Mouse (Mus musculus): ENCODE measurements at regions not wholly inside any gene's neighbourhood (a gene's known extent, or its start where the extent isn't known, plus 50 kb on each side); places are given as distances from the start of the nearest gene placed in this dataset.
A peak's percentile ranks its signal among the peaks of the same experiment; 100 is the strongest.

DNA sequence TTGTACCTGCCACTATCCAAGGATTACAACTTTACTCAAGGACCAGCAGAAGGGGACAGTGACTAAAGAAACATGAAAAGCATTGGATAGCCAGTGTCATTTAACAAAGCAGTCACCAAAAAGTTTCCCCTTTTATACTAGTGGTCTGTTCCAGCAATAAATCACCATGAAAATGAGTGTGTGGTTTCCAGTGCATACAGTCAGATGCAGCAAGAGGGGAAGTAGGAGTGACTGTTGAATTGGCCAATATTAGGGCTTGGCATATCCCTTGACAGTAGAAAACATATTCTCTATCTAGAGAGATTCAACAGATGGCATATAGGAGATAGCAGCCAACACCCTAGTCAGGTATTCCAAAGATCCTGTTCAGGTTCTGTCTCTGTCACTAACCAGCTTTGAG, 259.8 kb upstream of the H2al1a start:
- no peak overlapping the region for H3K9ac ChIP-seq (ENCODE audit: low read depth, low read length)
- TF ChIP-seq CTCF (IDR thresholded peaks at IDR 0.05; ENCODE audit: low read depth, low read length) = no peak
- TF ChIP-seq POLR2A (IDR thresholded peaks at IDR 0.05; ENCODE audit: extremely low read depth, insufficient read depth, low read length) = no peak
- no peaks in the 10 kb centered on the region for H3K79me2 ChIP-seq (ENCODE audit: control insufficient read depth, insufficient read depth, low read length)

DNA sequence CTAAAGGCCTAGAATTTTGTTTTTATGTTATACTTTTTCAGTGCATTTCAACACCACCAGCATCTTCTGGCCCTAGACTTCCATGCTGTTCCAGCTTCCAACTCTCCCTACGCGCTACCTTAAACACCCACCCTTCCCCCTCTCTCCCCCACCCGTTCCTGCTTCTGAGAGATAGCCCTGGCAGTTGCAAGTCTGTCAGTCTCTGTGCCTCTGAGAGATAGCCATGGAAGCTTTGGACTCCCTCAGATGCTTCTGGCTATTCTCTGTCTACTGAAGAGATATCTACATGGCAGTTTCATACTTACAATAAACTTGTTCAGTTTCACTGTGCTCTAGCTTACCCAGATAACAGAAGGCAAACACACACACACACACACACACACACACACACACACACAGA, 252.3 kb upstream of the H2al1a start:
- Histone ChIP-seq H3K27ac (replicated peaks; ENCODE audit: insufficient read depth, low read depth, low read length) (no peak overlapping the region), H3K9ac (ENCODE audit: low read depth, low read length) (no peak overlapping the region), H3K79me2 (ENCODE audit: control insufficient read depth, insufficient read depth, low read length) (no peaks in the 10 kb centered on the region), H3K4me3 (ENCODE audit: insufficient read depth, low read depth, low read length) (no peak overlapping the region), H3K36me3 (ENCODE audit: control insufficient read depth, insufficient read depth, low read length) (no peaks in the 10 kb centered on the region), H3K27me3 (ENCODE audit: control insufficient read depth, insufficient read depth, low read length) (no peaks in the 10 kb centered on the region), H3K4me1 (ENCODE audit: control insufficient read depth, insufficient read depth, low read length) (no peaks in the 10 kb centered on the region)
- no peak for TF ChIP-seq POLR2A (IDR thresholded peaks at IDR 0.05; ENCODE audit: extremely low read depth, insufficient read depth, low read length)
- no peak for TF ChIP-seq CTCF (IDR thresholded peaks at IDR 0.05; ENCODE audit: low read depth, low read length)
- 91% methylated on average over 3 of the region's 3 CpGs for WGBS
- no peak for DNase-seq (ENCODE audit: extremely low read depth, low read depth, low spot score)

More for the DNA sequence above, 259.8 kb upstream of the H2al1a start:
- no peak for DNase-seq (ENCODE audit: extremely low read depth, low read depth, low spot score)
- Histone ChIP-seq H3K27ac (replicated peaks; ENCODE audit: insufficient read depth, low read depth, low read length) (no peak overlapping the region), H3K4me3 (ENCODE audit: insufficient read depth, low read depth, low read length) (no peak overlapping the region), H3K27me3 (ENCODE audit: control insufficient read depth, insufficient read depth, low read length) (no peaks in the 10 kb centered on the region), H3K36me3 (ENCODE audit: control insufficient read depth, insufficient read depth, low read length) (no peaks in the 10 kb centered on the region), H3K4me1 (ENCODE audit: control insufficient read depth, insufficient read depth, low read length) (no peaks in the 10 kb centered on the region)

DNA sequence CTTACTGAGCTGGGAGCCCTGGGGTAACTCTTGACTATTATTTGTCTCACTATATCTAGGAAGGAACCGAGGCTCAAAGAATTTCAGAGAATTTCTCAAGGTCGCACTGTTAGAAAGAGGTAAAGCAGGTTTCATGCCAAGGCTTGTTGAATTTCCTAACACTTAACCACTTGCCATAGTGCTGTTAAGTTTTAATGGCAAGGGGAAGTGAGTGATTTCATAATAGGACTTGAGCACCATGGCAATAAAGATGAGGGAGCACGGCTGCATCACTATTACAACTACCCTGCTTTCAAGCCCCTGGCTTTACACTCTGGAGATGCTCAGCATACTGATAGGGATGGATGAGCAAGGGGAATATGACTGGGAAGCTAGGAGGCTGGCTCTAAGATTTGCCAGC, 216.9 kb upstream of the H2al1a start:
- no peak overlapping the region for H3K4me3 ChIP-seq (ENCODE audit: insufficient read depth, low read depth, low read length)
- H3K27me3 ChIP-seq (ENCODE audit: control insufficient read depth, insufficient read depth, low read length) = no peaks in the 10 kb centered on the region
- H3K27ac ChIP-seq (replicated peaks; ENCODE audit: insufficient read depth, low read depth, low read length) = no peak overlapping the region
- WGBS = 35% methylated on average over 3 of the region's 3 CpGs
- peaks cover 14% of the 10 kb centered on the region; the same call in 1 of the 2 replicates for H3K4me1 ChIP-seq (ENCODE audit: control insufficient read depth, insufficient read depth, low read length)
- no peak overlapping the region for H3K9ac ChIP-seq (ENCODE audit: low read depth, low read length)
- H3K79me2 ChIP-seq (ENCODE audit: control insufficient read depth, insufficient read depth, low read length) = no peaks in the 10 kb centered on the region
- DNase-seq (ENCODE audit: extremely low read depth, low read depth, low spot score) = peak; percentile 6
- no peak for TF ChIP-seq CTCF (IDR thresholded peaks at IDR 0.05; ENCODE audit: low read depth, low read length)
- no peak for TF ChIP-seq POLR2A (IDR thresholded peaks at IDR 0.05; ENCODE audit: extremely low read depth, insufficient read depth, low read length)
- no peaks in the 10 kb centered on the region for H3K36me3 ChIP-seq (ENCODE audit: control insufficient read depth, insufficient read depth, low read length)

DNA sequence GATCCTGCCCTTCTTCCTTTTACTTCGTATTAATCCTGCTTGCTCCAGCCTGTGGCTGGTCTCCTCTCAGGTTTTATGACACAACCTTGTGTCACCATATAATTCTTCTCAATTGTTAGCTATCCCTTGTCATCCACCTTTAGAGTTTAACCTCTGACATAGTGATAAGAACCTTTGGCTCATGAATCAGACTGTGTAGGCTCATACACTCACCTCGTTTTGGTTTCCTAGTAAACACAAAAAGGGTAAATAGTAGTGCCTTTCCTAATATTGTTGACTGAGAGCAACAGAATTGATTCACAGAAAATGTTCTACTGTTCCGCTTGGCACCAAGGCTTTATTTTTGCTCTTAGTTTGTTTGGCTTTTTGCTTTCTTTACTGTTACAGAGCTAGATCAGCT, 216.2 kb upstream of the H2al1a start:
- H3K27ac ChIP-seq (replicated peaks; ENCODE audit: insufficient read depth, low read depth, low read length) = no peak overlapping the region
- H3K4me1 ChIP-seq (ENCODE audit: control insufficient read depth, insufficient read depth, low read length) = peaks cover 14% of the 10 kb centered on the region; the same call in 1 of the 2 replicates
- DNase-seq (ENCODE audit: extremely low read depth, low read depth, low spot score) = peak; percentile 86
- H3K9ac ChIP-seq (ENCODE audit: low read depth, low read length) = no peak overlapping the region
- H3K36me3 ChIP-seq (ENCODE audit: control insufficient read depth, insufficient read depth, low read length) = no peaks in the 10 kb centered on the region
- WGBS = 17% methylated on average over 3 of the region's 3 CpGs
- H3K79me2 ChIP-seq (ENCODE audit: control insufficient read depth, insufficient read depth, low read length) = no peaks in the 10 kb centered on the region
- H3K27me3 ChIP-seq (ENCODE audit: control insufficient read depth, insufficient read depth, low read length) = no peaks in the 10 kb centered on the region
- H3K4me3 ChIP-seq (ENCODE audit: insufficient read depth, low read depth, low read length) = no peak overlapping the region
- TF ChIP-seq POLR2A (IDR thresholded peaks at IDR 0.05; ENCODE audit: extremely low read depth, insufficient read depth, low read length) (no peak), CTCF (IDR thresholded peaks at IDR 0.05; ENCODE audit: low read depth, low read length) (no peak)

DNA sequence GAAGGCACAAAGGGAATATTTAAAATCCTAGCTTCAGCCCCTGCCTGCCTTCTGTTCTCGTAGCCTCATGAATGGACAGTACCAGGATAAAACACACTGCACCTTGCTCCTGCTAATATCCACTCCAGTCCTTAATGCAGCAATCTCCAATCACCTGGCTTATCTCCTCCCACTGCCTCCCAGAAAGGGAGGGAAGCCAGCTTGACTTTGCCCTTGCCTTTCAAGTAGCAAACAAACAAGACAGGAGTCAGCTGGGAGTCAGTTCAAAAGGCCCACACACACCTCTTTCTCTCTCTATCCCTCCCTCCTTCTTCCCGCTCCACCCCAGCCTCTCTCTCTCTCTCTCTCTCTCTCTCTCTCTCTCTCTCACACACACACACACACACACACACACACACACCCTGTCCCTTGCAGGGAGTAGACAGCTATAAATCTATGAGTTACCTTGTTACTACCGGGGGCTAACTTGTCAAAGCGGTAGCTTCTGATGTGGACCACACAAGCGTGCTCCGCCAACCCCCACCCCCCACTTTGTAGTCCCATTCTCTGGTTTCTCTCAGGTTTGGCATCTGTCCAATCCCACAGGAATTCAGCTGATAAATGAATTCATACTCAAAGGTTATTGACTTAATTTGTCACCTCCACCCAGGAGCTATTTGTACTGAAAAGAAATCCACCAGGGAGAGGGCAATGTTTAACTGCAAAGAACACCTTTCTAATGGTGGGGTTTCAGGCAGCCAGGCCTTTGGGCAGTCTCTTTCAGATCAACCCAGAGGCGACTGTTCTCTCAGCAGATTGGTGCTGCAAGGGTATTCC, 212.6 kb upstream of the H2al1a start:
- WGBS = 24% methylated on average over 6 of the region's 7 CpGs
- DNase-seq (ENCODE audit: extremely low read depth, low read depth, low spot score) = peak; percentile 93
- H3K27me3 ChIP-seq (ENCODE audit: control insufficient read depth, insufficient read depth, low read length) = no peaks in the 10 kb centered on the region
- H3K4me3 ChIP-seq (ENCODE audit: insufficient read depth, low read depth, low read length) = no peak overlapping the region
- H3K4me1 ChIP-seq (ENCODE audit: control insufficient read depth, insufficient read depth, low read length) = peaks cover 14% of the 10 kb centered on the region; the same call in 1 of the 2 replicates
- no peak overlapping the region for H3K9ac ChIP-seq (ENCODE audit: low read depth, low read length)
- H3K79me2 ChIP-seq (ENCODE audit: control insufficient read depth, insufficient read depth, low read length) = no peaks in the 10 kb centered on the region
- no peak overlapping the region for H3K27ac ChIP-seq (replicated peaks; ENCODE audit: insufficient read depth, low read depth, low read length)
- TF ChIP-seq POLR2A (IDR thresholded peaks at IDR 0.05; ENCODE audit: extremely low read depth, insufficient read depth, low read length) = no peak
- TF ChIP-seq CTCF (IDR thresholded peaks at IDR 0.05; ENCODE audit: low read depth, low read length) = no peak
- no peaks in the 10 kb centered on the region for H3K36me3 ChIP-seq (ENCODE audit: control insufficient read depth, insufficient read depth, low read length)

DNA sequence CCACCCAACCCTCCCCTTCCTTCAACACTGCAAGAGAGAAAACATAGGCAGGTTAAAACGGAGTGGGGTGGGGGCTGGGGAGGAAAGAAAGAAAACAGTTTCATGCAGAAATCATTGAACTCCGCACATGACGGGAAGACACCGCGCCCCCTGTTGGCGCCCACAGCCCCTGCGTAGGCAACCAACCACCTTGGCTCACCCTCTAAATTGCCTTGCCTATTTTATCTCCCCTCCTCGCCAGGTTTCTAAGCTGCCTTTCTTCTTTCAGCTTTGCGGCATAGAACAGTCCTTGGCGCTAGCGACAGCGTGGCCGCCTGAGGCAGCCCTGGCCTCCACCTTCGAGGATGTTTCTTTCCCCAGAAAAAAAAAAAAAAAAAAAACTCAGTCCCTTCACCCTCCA, 211.1 kb upstream of the H2al1a start:
- DNase-seq (ENCODE audit: extremely low read depth, low read depth, low spot score) = peak; percentile 1
- WGBS = 39% methylated on average over 7 of the region's 14 CpGs
- no peaks in the 10 kb centered on the region for H3K79me2 ChIP-seq (ENCODE audit: control insufficient read depth, insufficient read depth, low read length)
- H3K9ac ChIP-seq (ENCODE audit: low read depth, low read length) = no peak overlapping the region
- H3K27ac ChIP-seq (replicated peaks; ENCODE audit: insufficient read depth, low read depth, low read length) = no peak overlapping the region
- H3K4me1 ChIP-seq (ENCODE audit: control insufficient read depth, insufficient read depth, low read length) = peaks cover 14% of the 10 kb centered on the region; the same call in 1 of the 2 replicates
- TF ChIP-seq CTCF (IDR thresholded peaks at IDR 0.05; ENCODE audit: low read depth, low read length) (peak; percentile 54), POLR2A (IDR thresholded peaks at IDR 0.05; ENCODE audit: extremely low read depth, insufficient read depth, low read length) (no peak)
- H3K36me3 ChIP-seq (ENCODE audit: control insufficient read depth, insufficient read depth, low read length) = no peaks in the 10 kb centered on the region
- H3K4me3 ChIP-seq (ENCODE audit: insufficient read depth, low read depth, low read length) = no peak overlapping the region
- H3K27me3 ChIP-seq (ENCODE audit: control insufficient read depth, insufficient read depth, low read length) = no peaks in the 10 kb centered on the region

Measured in liver, adult 2 months (tissue).